Mouse (Mus musculus): ENCODE data around the gene Pctp.

DNA sequence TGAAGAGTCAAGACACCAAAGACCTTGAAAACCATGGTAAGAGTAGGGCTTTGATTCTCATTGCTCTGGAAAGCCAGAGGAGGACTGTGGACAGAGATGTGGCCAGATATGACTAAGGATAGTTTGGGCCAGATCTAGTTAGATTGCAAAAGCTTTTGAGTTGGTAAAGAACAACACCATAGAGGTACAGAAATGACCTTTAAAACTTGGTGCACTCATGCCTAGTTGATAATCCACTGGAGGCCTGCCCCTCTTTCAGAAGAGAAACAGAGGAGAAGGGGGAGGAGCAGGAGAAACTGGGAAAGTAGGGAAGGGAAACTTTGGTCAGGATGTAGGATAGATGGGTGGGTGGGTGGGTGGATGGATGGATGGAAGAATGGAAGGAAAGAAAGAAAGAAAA lies 11.0 kb downstream of the Pctp start:
- TF ChIP-seq EP300 (IDR thresholded peaks at IDR 0.05; ENCODE audit: low read depth) (no peak), CTCF (IDR thresholded peaks at IDR 0.05; ENCODE audit: low read depth) (no peak)

Data from heart, postnatal 0 days (tissue).